Mouse (Mus musculus): ENCODE measurements around the gene 5730596B20Rik. TPM values are rescaled to one million over a fixed set of nuclear protein-coding genes. Genes with fewer than 3 reads are reported as not detected.

Gene 5730596B20Rik
- polyA plus RNA-seq, 1 experiment, result not detected

GRCm38 (mm10) chr6:52159979-52160378 lies 17.3 kb upstream of the 5730596B20Rik start:
- WGBS, result 6% methylated on average over 9 of the region's 9 CpGs
- no peak for TF ChIP-seq POLR2A (IDR thresholded peaks at IDR 0.05; ENCODE audit: borderline replicate concordance, control insufficient read depth, low read depth, low read length)
- no peak for TF ChIP-seq CTCF (IDR thresholded peaks at IDR 0.05; ENCODE audit: control insufficient read depth, insufficient read depth, low read length)
- Histone ChIP-seq H3K27ac (ENCODE audit: control insufficient read depth, insufficient read depth, low read depth, low read length, poor library complexity) (no peak overlapping the region), H3K4me1 (ENCODE audit: control insufficient read depth, insufficient read depth, low read length) (no peaks in the 10 kb centered on the region), H3K4me3 (replicated peaks; ENCODE audit: control insufficient read depth, low read depth, low read length) (no peak overlapping the region)

GRCm38 (mm10) chr6:52160511-52161335 lies 16.6 kb upstream of the 5730596B20Rik start:
- Histone ChIP-seq H3K4me1 (ENCODE audit: control insufficient read depth, insufficient read depth, low read length) (no peaks in the 10 kb centered on the region), H3K27ac (ENCODE audit: control insufficient read depth, insufficient read depth, low read depth, low read length, poor library complexity) (no peak overlapping the region), H3K4me3 (replicated peaks; ENCODE audit: control insufficient read depth, low read depth, low read length) (no peak overlapping the region)
- 20% methylated on average over 30 of the region's 30 CpGs for WGBS
- TF ChIP-seq POLR2A (IDR thresholded peaks at IDR 0.05; ENCODE audit: borderline replicate concordance, control insufficient read depth, low read depth, low read length), result no peak

- TF ChIP-seq CTCF (IDR thresholded peaks at IDR 0.05; ENCODE audit: control insufficient read depth, insufficient read depth, low read length) (no peak), POLR2A (IDR thresholded peaks at IDR 0.05; ENCODE audit: borderline replicate concordance, control insufficient read depth, low read depth, low read length) (no peak)
- no peak overlapping the region for H3K4me3 ChIP-seq (replicated peaks; ENCODE audit: control insufficient read depth, low read depth, low read length)
- no peaks in the 10 kb centered on the region for H3K4me1 ChIP-seq (ENCODE audit: control insufficient read depth, insufficient read depth, low read length)
- 61% methylated on average over 8 of the region's 8 CpGs for WGBS
- no peak overlapping the region for H3K27ac ChIP-seq (ENCODE audit: control insufficient read depth, insufficient read depth, low read depth, low read length, poor library complexity)
Observed at GRCm38 (mm10) chr6:52161336-52162092, 15.8 kb upstream of the 5730596B20Rik start.

- WGBS, result 71% methylated on average over 1 of the region's 1 CpGs
- no peaks in the 10 kb centered on the region for H3K4me1 ChIP-seq (ENCODE audit: control insufficient read depth, insufficient read depth, low read length)
- no peak overlapping the region for H3K27ac ChIP-seq (ENCODE audit: control insufficient read depth, insufficient read depth, low read depth, low read length, poor library complexity)
Observed at GRCm38 (mm10) chr6:52162093-52162380, 15.3 kb upstream of the 5730596B20Rik start.

GRCm38 (mm10) chr6:52162611-52163365 lies 14.5 kb upstream of the 5730596B20Rik start:
- Histone ChIP-seq H3K4me1 (ENCODE audit: control insufficient read depth, insufficient read depth, low read length) (no peaks in the 10 kb centered on the region), H3K4me3 (replicated peaks; ENCODE audit: control insufficient read depth, low read depth, low read length) (no peak overlapping the region), H3K27ac (ENCODE audit: control insufficient read depth, insufficient read depth, low read depth, low read length, poor library complexity) (no peak overlapping the region)
- no peak for TF ChIP-seq POLR2A (IDR thresholded peaks at IDR 0.05; ENCODE audit: borderline replicate concordance, control insufficient read depth, low read depth, low read length)
- no peak for TF ChIP-seq CTCF (IDR thresholded peaks at IDR 0.05; ENCODE audit: control insufficient read depth, insufficient read depth, low read length)
- 73% methylated on average over 14 of the region's 14 CpGs for WGBS

More at GRCm38 (mm10) chr6:52162093-52162380, 15.3 kb upstream of the 5730596B20Rik start:
- no peak overlapping the region for H3K4me3 ChIP-seq (replicated peaks; ENCODE audit: control insufficient read depth, low read depth, low read length)
- TF ChIP-seq CTCF (IDR thresholded peaks at IDR 0.05; ENCODE audit: control insufficient read depth, insufficient read depth, low read length) (no peak), POLR2A (IDR thresholded peaks at IDR 0.05; ENCODE audit: borderline replicate concordance, control insufficient read depth, low read depth, low read length) (no peak)

GRCm38 (mm10) chr6:52163366-52164031 lies 13.8 kb upstream of the 5730596B20Rik start:
- H3K27ac ChIP-seq (ENCODE audit: control insufficient read depth, insufficient read depth, low read depth, low read length, poor library complexity), result no peak overlapping the region
- H3K4me3 ChIP-seq (replicated peaks; ENCODE audit: control insufficient read depth, low read depth, low read length), result no peak overlapping the region
- H3K4me1 ChIP-seq (ENCODE audit: control insufficient read depth, insufficient read depth, low read length), result no peaks in the 10 kb centered on the region
- no peak for TF ChIP-seq CTCF (IDR thresholded peaks at IDR 0.05; ENCODE audit: control insufficient read depth, insufficient read depth, low read length)
- TF ChIP-seq POLR2A (IDR thresholded peaks at IDR 0.05; ENCODE audit: borderline replicate concordance, control insufficient read depth, low read depth, low read length), result no peak
- WGBS, result 75% methylated on average over 17 of the region's 17 CpGs

GRCm38 (mm10) chr6:52164051-52164625 lies 13.2 kb upstream of the 5730596B20Rik start:
- Histone ChIP-seq H3K4me3 (replicated peaks; ENCODE audit: control insufficient read depth, low read depth, low read length) (no peak overlapping the region), H3K27ac (ENCODE audit: control insufficient read depth, insufficient read depth, low read depth, low read length, poor library complexity) (no peak overlapping the region), H3K4me1 (ENCODE audit: control insufficient read depth, insufficient read depth, low read length) (no peaks in the 10 kb centered on the region)
- 13% methylated on average over 39 of the region's 39 CpGs for WGBS
- TF ChIP-seq CTCF (IDR thresholded peaks at IDR 0.05; ENCODE audit: control insufficient read depth, insufficient read depth, low read length) (no peak), POLR2A (IDR thresholded peaks at IDR 0.05; ENCODE audit: borderline replicate concordance, control insufficient read depth, low read depth, low read length) (no peak)

All from bone marrow, adult 2 months (tissue).